Mouse (Mus musculus) embryonic stem cell, embryonic (primary cell): Measurements from ENCODE around the gene Abraxas2.

Experiments used
- CTCF ChIA-PET, 4 experiments: fragments of 300-600 bp in 2 of 4; fragments of 350-600 bp in 2 of 4; sonication (Branson Sonifier 250); formaldehyde crosslinking; loops; one replicate each; lab custom pipeline; 2022; ENCODE audit warnings: inconsistent platforms in 2 of 4; lab: Charles Lee
- POLR2A ChIA-PET, 4 experiments: fragments of 300-600 bp in 2 of 4; fragments of 350-600 bp in 2 of 4; sonication (Branson Sonifier 250); formaldehyde crosslinking; loops; one replicate each; lab custom pipeline; 2022; ENCODE audit warnings: antibody characterized with exemption in 4 of 4, inconsistent platforms in 1 of 4; lab: Charles Lee

Gene Abraxas2

GRCm38 (mm10) chr7:132830955-132831354 lies 28.1 kb upstream of the Abraxas2 start:
- ChIA-PET POLR2A (interaction anchor here in 1 of 4 experiments (0.9 kb wide), 1 partner anchor 23 kb away, joined by 5 read pairs; no protein-coding TSS in a partner anchor), CTCF (interaction anchor here in 1 of 4 experiments (1.6 kb wide), 1 partner anchor 20 kb away, joined by 3 read pairs; no protein-coding TSS in a partner anchor)

GRCm38 (mm10) chr7:132841287-132841686 lies 17.7 kb upstream of the Abraxas2 start:
- ChIA-PET CTCF (no interaction called here), POLR2A (no interaction called here)

- ChIA-PET CTCF (no interaction called here), POLR2A (interaction anchor here in 2 of 4 experiments (0.5 to 1.4 kb wide), 5 partner anchors 10 to 56 kb away, joined by 3 to 5 read pairs (median 4); partner anchors contain the start of genes Abraxas2 (in 1 of the 2) and Eef1akmt2 (in 1 of the 2))
These were observed 16.6 kb upstream of the Abraxas2 start for GRCm38 (mm10) chr7:132842455-132842854.

- ChIA-PET CTCF (no interaction called here), POLR2A (interaction anchor here in 2 of 4 experiments (0.6 to 1.4 kb wide), 6 partner anchors 9 to 133 kb away, joined by 3 to 5 read pairs (median 4); partner anchors contain the start of gene Eef1akmt2 (in 2 of the 2))
These were observed 15.9 kb upstream of the Abraxas2 start for GRCm38 (mm10) chr7:132843152-132843551.

DNA sequence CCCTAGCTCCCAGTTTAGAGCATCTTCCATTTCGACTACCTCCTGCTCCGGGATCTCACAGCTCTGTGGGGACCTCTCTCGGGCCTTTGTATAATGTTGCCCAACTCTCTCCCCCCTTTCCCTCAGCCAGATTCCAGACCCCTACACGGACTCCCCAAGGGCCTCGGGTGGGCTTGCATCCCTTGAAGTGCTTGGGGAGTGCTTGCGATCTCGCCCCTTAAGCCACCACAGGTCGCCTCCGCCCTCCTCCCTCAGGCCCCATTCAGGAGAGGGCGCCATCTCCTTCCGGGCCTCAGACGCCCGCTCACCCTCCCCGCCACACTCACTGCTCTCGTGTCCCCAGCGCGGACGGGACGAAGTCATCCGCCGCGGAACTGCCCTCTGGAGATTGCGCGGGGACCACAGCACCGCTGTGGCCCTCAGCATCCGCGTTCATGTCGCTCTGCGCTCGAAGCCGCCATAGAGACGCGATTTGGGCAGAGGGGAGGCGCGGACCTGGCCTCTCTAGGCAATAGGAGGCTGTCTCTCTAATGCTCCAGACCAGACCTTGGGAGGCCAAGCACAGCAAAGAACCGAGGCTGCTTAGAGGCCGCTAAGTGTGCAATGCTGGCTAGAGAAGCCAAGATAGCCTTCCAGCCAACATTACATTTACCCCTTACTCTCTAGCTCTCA lies 6.7 kb upstream of the Abraxas2 start, which contains the start of gene Eef1akmt2:
Gene Eef1akmt2, minus strand, starts transcription at position 501 of the 672 bp plus-strand sequence.
- ChIA-PET CTCF (interaction anchor here in 3 of 4 experiments (0.6 to 2.7 kb wide), 7 partner anchors 14 to 117 kb away, joined by 3 to 15 read pairs (median 4); no protein-coding TSS in a partner anchor), POLR2A (interaction anchor here in 3 of 4 experiments (0.6 to 2.8 kb wide), 26 partner anchors 8 to 859 kb away, joined by 3 to 11 read pairs (median 4); partner anchors contain the start of gene Zranb1 (in 1 of the 3))

DNA sequence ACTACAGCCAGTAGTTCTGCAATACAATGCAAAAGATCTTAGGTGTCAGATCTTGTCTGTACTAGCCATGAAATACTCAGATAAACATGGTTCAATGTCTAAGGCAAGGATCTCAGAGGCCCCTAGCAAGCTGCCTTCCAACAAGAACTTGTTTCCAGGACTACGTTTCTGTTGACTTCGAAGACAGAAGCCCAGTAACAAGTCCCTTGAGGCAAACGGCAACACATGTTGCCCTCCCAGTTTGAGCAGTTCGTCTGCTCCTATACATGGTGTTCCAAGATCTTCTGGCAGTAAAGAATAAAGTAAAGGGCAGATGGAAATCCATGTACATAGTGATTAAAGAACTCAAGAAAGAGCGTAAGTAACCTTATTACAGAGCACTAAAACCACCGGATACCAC lies 5.7 kb upstream of the Abraxas2 start:
- POLR2A ChIA-PET = interaction anchor here in 3 of 4 experiments (0.8 to 2.8 kb wide), 17 partner anchors 8 to 195 kb away, joined by 3 to 11 read pairs (median 4); partner anchors contain the start of gene Zranb1 (in 1 of the 3)
- CTCF ChIA-PET = interaction anchor here in 2 of 4 experiments (0.6 to 2.7 kb wide), 4 partner anchors 42 to 118 kb away, joined by 3 to 15 read pairs (median 5); no protein-coding TSS in a partner anchor

DNA sequence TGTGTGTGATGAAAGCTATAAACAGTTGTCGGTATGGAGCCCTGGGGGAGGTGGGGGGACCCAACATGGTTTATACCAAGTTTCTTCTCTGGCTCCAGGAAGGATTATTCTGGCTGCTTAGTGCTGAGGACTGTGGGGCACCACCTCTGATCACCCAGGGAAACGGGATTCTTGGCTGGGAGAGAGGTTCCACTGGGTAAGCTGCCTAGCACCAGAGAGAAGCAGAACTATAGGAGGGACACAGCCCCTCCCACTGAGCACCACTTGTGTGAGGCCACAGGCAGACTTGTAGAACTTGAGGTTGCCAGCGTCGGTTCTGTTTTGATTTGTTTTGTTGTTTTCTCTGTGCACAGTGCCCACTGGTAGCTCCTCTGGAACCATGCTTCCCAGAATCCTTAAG lies 5.1 kb upstream of the Abraxas2 start:
- ChIA-PET POLR2A (interaction anchor here in 3 of 4 experiments (0.8 to 2.8 kb wide), 16 partner anchors 7 to 327 kb away, joined by 3 to 11 read pairs (median 4); no protein-coding TSS in a partner anchor), CTCF (interaction anchor here in 2 of 4 experiments (0.9 to 2.7 kb wide), 3 partner anchors 37 to 197 kb away, joined by 3 to 15 read pairs (median 3); no protein-coding TSS in a partner anchor)

DNA sequence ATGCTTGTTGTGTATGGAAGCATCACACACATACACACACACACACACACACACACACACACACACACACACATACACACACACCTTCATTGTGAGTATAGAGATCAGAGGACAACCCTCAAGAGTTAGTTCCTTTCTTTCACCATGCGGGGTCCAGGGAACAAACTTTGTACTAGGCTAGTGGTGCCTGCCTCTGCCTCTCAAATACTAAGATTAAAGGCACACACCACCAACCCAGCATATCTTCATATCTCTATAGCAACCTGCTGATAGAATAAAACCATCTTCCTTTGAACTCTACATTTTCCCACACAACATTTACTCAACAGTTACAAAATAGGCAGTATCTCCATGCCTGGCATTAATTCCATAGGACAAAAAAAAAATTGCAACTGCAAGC lies 2.9 kb upstream of the Abraxas2 start:
- CTCF ChIA-PET = no interaction called here

DNA sequence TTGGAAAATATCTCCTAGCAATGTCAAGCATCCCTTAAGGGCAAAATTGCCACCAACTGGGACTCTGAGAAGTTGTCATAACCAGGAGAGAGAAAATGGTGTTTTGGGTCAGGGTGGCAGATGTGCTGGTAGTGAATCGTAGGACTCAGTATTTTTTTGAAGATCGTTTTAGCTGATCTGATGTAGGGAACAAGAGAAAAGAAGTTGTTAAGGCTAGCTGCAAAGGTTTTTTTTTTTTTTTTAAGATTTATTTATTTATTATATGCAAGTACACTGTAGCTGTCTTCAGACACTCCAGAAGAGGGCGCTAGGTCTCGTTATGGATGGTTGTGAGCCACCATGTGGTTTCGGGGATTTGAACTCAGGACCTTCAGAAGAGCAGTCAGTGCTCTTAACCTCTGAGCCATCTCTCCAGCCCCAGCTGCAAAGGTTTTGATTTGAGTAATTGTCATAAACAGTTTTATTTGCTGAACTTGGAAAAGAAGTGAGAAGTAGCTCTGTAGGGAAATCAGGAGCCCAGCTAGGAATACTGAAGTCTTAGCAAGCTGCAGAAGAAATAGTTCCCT lies 899 bp upstream of the Abraxas2 start:
- POLR2A ChIA-PET = interaction anchor here in 3 of 4 experiments (0.7 to 2.7 kb wide), 29 partner anchors 10 to 282 kb away, joined by 3 to 19 read pairs (median 5); partner anchors contain the start of genes Fam53b (in 1 of the 3) and Oat (in 1 of the 3)
- CTCF ChIA-PET = interaction anchor here in 3 of 4 experiments (0.7 to 2.0 kb wide), 14 partner anchors 35 to 202 kb away, joined by 3 to 14 read pairs (median 6); no protein-coding TSS in a partner anchor

More for the DNA sequence above, 2.9 kb upstream of the Abraxas2 start:
- POLR2A ChIA-PET = interaction anchor here in 1 of 4 experiments (2.6 kb wide), 1 partner anchor 8 kb away, joined by 7 read pairs; no protein-coding TSS in a partner anchor

DNA sequence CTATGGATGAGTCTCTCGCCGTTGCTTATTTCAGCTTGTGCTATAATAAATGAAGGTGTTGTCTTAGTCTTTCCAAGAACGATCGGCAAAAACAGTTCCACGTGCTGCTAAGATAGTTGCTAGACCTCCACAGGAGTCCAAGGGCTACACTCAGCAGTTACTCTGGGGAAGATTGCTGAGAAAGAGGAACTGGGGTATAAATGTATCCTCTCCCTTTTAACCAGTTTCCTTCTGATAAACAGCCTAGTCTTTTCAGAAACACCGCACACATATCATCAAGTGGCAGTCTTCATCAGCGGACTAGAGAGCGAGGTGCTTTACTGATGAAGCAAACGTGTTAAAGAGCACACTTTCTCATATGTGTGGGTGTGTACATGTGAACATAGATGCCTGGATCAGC lies 7.3 kb downstream of the Abraxas2 start:
- ChIA-PET POLR2A (interaction anchor here in 2 of 4 experiments (0.6 to 1.6 kb wide), 3 partner anchors 30 to 100 kb away, joined by 3 read pairs; no protein-coding TSS in a partner anchor), CTCF (no interaction called here)

GRCm38 (mm10) chr7:132873043-132873442 lies 14.0 kb downstream of the Abraxas2 start:
- CTCF ChIA-PET = no interaction called here
- POLR2A ChIA-PET = interaction anchor here in 1 of 4 experiments (1.7 kb wide), 1 partner anchor 9 kb away, joined by 6 read pairs; no protein-coding TSS in a partner anchor

GRCm38 (mm10) chr7:132875391-132876086 lies 16.5 kb downstream of the Abraxas2 start:
- ChIA-PET CTCF (interaction anchor here in 1 of 4 experiments (1.0 kb wide), 1 partner anchor 64 kb away, joined by 3 read pairs; no protein-coding TSS in a partner anchor), POLR2A (interaction anchor here in 2 of 4 experiments (0.6 to 1.4 kb wide), 4 partner anchors 11 to 18 kb away, joined by 3 read pairs; partner anchors contain the start of gene Abraxas2 (in 1 of the 2))

- ChIA-PET POLR2A (interaction anchor here in 2 of 4 experiments (0.6 to 2.1 kb wide), 8 partner anchors 8 to 518 kb away, joined by 3 to 7 read pairs (median 3); partner anchors contain the start of gene Abraxas2 (in 1 of the 2)), CTCF (interaction anchor here in 1 of 4 experiments (3.7 kb wide), 1 partner anchor 17 kb away, joined by 15 read pairs; no protein-coding TSS in a partner anchor)
These were observed 21.3 kb downstream of the Abraxas2 start for GRCm38 (mm10) chr7:132880276-132880675.

DNA sequence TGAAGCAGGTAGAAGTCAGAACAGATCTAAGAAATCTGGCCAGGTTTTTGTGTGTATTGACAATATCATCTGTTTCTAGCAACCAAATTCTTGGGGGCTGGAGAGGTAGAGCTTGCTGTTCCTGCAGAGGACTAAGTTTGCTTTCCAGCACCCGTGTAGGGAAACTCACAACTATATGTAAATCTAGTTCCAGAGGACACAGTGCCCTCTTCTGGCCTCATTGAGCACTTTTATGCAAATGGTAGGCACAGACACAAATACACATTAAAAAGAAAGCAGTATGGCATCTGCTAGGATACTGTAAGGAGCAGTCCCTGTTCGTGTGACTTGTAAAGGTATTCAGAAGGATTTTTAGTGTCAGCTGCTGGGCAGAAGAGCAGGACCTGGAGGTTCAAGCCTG lies 23.3 kb downstream of the Abraxas2 start:
- CTCF ChIA-PET = interaction anchor here (0.6 to 3.7 kb wide), 14 partner anchors 8 to 623 kb away, joined by 3 to 15 read pairs (median 4); no protein-coding TSS in a partner anchor
- POLR2A ChIA-PET = interaction anchor here in 3 of 4 experiments (0.5 to 2.1 kb wide), 13 partner anchors 10 to 87 kb away, joined by 3 to 6 read pairs (median 3); partner anchors contain the start of gene Abraxas2 (in 2 of the 3)

DNA sequence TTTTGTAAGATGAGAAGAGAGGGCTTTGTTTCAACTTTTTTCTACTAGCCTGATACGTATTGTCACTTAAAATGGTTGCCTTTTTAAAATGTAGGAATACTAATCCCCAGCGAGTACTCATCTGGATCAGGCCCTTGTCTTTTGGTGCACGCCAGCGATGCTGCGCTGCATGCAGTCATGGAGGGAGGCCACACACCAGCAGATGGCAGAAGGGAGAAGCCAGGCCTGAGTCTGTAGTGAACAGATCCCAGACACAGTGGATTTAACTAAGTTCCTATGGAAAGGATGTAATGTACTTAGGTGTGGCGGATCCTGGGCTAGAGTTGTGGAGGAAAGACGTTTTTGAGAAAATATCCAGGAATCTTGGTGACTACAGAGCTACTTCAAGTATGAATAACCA lies 25.0 kb downstream of the Abraxas2 start:
- ChIA-PET CTCF (no interaction called here), POLR2A (no interaction called here)

- POLR2A ChIA-PET = interaction anchor here in 2 of 4 experiments (0.6 to 1.7 kb wide), 3 partner anchors 23 to 61 kb away, joined by 3 to 4 read pairs (median 3); partner anchors contain the start of gene Abraxas2 (in 1 of the 2)
- CTCF ChIA-PET = interaction anchor here in 3 of 4 experiments (0.6 to 3.8 kb wide), 6 partner anchors 10 to 462 kb away, joined by 3 to 23 read pairs (median 4); no protein-coding TSS in a partner anchor
These were observed 28.2 kb downstream of the Abraxas2 start for GRCm38 (mm10) chr7:132887019-132887804.
